Mouse (Mus musculus): ENCODE results near the gene Dynll1.
A peak's percentile ranks its signal among the peaks of the same experiment; 100 is the strongest.

Dynll1 gene

DNA sequence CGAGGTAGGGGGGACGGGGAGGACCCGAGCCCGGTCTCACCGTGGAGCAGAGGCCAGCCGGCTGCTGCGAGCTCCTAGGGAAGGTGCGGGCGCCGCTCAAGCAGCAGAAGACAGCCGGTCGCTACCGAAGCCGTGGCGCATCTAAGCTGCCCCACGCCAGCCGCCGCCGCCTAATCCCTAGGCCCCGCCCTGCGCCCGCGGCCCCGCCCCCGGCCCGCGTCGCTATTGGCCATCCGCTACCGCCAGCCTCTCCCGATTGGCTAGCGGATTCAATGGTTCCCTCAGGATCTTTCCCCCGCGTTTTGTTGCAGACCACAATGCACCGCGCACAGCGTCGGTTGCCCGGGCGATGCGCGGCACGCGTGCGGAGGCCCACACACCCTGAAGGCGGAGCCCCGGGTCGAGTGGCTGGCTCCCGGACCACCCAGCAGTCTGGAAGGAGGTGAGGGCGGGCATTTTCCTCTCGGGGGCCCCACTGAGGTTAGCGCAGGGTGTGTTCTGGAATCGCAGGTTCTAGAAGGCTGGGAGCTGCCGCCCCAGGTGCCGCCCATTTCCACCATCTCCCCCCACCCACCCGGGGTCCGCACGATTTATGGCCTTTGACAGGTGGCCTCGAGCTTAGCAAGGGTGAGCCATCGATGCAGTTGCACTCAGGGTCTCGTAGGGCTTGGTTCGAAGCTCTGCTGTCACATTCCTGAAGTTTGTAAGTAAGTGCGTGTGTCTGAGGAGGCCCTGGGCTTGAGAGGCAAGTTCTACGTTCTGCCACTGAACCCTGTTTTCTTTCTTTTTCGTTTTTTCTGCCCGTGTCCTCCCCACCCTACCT lies at the start of gene Dynll1:
TSS of gene Dynll1 (minus strand) at position 208 of the 823 bp plus-strand sequence.
- DNase-seq (ENCODE audit: low spot score in 2 of 2) = peak; percentile 100

DNA sequence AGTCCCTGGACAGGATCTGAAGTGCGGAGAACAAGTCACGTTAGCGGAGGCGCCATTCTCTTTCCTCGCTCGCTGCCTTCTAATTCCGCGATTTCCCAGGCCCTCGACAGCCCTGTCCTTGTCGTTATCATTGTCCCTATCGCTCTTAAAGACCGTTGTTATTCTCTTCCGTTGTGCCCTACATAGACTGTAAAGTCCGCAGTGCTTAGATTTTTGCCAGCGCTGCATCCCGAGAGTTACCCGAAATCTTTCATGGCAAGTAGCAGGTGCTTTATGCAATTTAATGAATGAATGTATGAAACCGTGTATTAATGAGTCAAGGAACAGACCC lies 48.4 kb upstream of the Dynll1 start:
- DNase-seq (ENCODE audit: low spot score in 2 of 2) = no peak

DNA sequence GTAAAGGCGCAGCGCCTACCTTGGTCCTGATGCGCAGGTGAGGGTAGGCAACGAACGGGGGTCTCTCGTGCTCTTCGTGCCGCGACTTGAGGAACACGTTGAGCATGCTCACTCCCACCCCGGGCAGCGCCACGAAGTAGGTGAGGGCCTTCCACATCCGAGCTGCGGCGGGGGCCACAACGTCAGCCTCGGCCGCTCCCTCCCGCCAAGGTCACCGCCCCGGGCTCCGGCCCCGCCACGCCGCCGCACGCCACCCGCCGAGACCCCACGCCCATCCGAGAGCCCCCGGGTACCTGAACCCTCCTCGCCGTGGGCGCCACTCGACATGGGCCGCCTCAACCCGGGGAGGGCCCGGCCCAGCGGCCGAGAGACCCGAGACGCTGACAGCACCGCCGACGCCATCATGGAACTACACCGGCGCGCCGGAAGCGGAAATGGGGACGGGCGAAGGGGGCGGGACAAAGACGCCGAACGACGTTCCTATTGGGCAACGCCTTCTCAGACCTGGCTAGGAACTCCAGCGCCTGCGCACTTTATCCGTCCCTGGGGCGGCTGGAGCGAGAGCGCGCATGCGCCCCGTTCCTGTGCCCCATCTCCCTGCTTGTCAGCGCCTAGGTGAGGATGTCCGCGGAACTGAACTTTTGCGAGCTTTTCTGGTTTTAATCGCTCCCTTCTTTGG lies 47.9 kb upstream of the Dynll1 start, which contains the start of gene Cox6a1:
TSS of gene Cox6a1 (minus strand) at position 436 of the 679 bp plus-strand sequence.
- peak; percentile 98 to 99 for DNase-seq (ENCODE audit: low spot score in 2 of 2)

DNA sequence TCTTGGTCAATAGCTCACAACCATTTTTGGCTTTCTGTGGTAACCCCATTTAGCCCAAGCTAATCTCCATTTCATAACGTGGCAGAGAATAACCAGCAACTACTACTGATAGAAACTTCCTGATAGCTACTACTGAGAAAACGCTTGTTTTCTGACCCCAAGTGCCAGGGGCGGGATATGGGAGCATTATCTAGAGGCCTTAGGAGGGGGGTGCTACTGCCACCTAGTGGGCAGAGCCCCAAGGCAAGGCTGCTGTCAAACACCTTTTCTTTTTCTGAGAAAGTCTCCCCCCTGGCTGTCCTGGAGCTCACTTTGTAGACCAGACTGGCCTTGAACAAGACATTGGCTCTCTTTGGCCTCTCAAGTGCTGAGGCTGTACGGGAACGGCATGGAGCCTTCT lies 46.8 kb upstream of the Dynll1 start:
- DNase-seq (ENCODE audit: low spot score in 2 of 2) = peak; percentile 72 to 76

DNA sequence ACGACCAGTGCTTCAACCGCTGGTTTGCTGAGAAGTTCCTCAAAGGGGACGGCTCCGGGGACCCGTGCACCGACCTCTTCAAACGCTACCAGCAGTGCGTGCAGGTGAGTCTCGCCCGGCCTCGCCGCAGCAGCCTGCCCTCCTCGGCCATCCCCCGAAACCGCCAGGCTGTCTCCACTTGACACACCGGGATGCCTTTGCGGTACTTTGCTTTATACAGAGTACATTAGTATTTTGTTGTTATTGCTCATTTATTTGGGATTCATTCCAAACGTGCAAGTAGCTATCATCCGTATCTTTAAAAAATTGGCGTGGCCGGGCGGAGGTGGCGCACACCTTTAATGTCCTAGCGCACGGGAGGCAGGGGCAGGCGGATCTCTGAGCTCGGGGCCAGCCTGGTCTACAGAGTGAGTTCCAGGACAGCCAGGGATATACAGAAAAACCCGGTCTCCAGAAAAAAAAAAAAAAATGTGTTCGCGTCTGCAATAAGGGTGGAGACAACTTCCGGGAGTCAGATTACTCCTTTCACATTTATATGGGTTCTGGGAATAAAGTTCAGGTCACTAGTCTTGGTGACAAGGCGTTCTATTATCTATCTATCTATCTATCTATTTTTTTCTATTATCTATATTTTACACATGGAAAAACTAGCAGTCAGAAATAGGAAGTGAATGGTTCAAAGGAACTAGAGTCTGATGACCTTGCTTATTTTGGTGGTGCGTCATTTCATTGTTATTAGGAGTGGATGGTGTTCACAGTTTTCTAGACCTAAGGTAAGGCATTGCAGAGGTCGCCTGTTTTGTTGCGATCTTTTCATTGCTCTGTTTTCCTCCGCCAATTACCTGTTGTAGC lies 40.7 kb upstream of the Dynll1 start:
- no peak for DNase-seq (ENCODE audit: low spot score in 2 of 2)

DNA sequence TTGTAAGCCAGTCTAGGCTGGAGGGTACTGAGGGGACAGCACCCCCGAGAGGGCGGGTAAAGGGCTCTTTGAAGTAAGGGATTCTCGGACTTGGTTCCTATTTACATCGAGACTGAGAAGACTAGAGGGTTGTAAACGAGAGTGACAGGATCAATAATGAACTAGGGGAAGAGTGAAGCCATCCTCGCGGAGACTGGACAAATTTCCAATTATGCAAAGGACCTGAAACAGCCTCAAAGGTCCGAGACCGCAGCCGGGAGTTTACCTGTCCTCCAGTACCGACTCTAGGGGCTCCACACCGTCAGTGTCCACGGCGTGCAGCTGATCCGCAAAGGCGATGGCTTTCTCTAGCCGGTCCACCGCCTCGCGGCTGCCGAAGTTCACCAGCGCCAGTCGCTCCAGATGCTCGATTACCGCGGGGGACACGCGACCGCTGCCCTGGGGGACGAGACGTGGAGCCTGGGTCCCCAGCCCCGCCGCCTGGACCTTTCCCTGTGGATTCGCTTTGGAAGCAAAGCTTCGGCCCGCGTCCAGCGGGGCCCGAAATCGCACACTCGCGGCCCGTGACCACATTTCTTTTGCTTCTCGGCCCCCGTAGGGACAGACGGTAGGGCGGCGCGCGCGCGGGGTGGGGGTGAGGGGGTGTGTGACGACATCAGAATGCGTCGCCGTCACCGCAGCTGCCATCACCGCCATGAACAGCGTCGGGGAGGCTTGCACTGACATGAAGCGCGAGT lies 39.9 kb upstream of the Dynll1 start, which contains the start of the genes Gatc and Triap1:
TSS of gene Gatc (minus strand) at position 602 of the 737 bp plus-strand sequence.
TSS of gene Triap1 (plus strand) at position 649 of the 737 bp plus-strand sequence.
- DNase-seq (ENCODE audit: low spot score in 2 of 2) = peak; percentile 90

DNA sequence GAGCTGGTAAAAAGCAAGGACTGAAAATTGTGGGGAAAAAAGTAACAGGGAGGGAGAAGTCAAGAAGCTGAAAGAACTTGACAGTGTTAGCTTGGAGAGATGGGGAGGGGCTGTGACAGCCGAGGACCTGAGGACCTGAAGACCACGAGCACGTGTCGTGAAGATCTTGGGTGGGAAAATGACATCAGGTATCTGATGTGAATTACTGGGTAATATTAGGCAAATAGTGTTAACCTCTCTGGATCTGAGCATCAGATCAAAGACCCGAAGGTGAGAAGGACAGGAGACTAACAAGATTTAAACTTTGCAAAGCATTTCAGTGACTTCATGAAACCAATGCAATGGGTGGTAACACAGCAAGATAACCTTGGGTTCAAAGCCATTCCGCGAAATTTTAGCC lies 39.2 kb upstream of the Dynll1 start:
- DNase-seq (ENCODE audit: low spot score in 2 of 2) = no peak

DNA sequence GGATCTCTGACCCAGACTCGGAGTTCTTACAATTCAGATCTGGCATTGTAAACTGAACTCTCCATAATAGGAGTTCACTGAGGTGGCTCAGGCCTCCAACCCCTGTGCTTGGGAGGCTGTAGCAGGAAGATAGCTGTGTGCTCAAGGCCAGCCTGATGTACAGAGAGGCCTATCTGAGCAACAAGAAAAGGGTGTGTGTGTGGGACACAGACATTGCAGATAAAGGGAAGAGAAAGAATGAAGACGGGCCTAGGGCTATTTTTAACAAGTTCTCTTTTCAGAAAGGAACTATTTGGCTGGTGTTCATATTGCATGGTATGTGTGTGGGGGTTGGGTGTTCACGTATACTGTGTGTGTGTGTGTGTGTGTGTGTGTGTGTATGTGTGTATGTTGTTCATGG lies 32.8 kb upstream of the Dynll1 start:
- DNase-seq (ENCODE audit: low spot score in 2 of 2) = no peak

DNA sequence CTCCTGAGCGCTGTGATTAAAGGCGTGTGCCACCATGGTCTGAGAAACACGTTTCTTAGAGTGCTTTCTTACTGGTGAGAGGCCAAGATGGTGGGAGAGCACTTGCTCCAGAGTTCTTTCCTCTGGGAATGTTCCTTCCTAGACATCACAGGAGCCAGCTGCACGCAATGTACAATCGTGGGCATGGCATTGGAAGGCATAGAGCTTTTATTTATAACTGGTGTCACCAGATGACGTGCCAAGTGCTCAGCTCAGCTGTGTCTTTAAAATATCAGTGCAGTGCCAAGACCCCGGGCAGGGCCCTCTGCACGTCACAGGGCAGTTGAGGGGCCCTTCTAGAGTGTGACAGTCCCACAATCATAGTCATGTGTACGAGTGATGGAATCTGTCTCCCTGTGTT lies 30.2 kb upstream of the Dynll1 start:
- DNase-seq (ENCODE audit: low spot score in 2 of 2) = peak in 1 of 2 experiments; percentile 44

DNA sequence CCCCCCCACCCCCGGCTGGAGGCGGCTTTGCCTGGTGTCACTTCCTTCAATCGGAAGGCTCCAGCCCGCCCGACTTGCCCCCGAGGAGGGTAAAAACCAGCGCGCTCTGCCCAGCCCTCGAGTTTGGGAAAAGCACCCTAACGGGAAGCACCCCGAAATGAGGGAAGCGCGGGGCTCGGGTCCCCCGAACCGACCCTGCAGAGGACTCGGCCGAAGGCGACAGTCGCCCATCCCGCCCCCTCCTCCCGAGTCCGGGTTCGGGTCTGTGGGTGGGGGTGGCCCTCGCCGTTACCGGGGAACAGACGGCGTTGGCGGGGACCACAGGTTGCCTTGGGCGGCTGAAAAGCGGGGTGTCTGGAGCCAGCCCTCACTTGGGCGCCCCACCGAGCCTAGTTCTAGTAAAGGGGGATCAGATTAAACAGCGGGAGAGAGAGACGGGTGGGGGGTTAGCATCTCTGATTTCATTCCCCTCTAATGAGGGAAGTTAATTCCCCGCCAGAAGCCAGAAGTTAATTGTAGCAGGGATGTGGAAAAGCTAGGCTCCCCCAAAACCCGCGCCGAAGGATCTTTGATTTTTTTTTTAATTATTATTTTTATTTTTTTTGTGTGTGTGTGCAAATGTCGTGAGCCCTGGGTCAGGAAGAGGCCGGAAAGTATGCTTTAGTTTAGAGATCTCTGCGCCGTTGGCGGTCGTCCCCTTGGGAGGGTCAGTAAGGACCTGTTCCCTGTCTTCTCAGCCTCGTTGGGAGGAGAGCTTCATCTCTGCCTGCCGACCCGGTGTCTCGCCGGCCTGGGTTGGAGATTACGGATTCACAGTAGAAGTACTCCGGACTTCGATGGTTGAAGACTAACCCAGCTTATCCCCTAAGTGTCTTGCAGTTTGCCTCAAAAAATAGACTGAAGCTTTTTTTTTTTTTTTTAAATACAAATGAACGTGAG lies 27.1 kb upstream of the Dynll1 start:
- peak in 1 of 2 experiments; percentile 42 for DNase-seq (ENCODE audit: low spot score in 2 of 2)

DNA sequence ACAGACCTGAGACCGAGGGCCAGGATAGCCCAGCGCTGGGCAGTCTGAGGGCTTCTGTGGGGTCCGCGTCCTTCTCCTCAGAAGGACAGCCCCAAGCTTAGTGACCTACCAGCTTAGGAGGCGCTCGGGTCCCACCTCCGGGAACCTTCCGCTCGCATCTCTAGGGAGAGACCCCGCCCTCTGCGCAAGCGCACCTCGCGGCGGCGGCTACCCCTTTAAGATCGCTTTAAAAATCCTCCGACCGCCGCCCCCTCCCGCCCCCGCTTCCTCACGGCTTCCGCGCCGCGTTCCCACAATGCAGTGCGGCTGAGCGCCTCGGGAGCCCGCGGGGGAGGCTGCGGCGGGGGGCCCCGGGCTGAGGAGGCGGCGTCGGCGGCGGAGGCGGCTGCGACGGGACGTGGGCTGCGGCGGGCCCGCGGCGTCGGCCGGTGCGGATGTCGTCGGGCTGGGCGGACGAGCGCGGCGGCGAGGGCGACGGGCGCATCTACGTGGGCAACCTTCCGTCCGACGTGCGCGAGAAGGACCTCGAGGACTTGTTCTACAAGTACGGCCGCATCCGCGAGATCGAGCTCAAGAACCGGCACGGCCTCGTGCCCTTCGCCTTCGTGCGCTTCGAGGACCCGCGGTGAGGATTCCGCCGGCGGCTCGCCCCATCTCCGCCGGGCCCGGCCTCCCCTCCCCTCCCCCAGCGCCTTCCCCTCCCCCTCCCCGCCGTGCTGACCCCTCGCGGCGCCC lies 26.2 kb upstream of the Dynll1 start, which contains the start of gene Srsf9:
TSS of gene Srsf9 (plus strand) at position 303 of the 735 bp plus-strand sequence.
- peak; percentile 96 for DNase-seq (ENCODE audit: low spot score in 2 of 2)

DNA sequence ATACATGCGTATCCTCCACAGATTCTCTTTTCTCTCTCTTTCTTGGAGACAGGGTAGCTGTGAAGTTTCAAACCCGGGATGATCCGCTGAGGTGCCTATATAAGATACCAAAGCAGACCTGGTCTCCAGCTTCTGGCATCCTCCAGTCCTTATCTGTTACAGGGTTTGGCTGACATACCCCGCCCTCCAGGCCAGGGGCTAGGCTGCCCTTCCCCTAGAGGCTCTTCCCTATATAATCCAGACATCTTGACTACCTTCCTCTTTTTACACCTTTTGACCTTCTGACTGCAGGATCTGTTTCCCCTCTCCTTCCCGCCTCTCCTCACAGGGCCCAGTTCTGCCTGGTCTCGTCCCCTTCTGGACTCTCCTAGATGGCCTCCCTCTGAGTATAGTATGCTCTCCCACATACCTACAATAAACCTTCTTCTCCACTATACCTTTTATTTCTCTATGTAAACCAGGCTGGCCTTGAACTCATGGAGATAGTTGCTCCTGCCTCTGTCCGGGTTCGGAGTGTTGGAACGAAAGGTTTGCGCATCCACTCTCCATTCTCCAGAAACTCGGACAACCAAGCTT lies 25.5 kb upstream of the Dynll1 start:
- DNase-seq (ENCODE audit: low spot score in 2 of 2) = no peak

DNA sequence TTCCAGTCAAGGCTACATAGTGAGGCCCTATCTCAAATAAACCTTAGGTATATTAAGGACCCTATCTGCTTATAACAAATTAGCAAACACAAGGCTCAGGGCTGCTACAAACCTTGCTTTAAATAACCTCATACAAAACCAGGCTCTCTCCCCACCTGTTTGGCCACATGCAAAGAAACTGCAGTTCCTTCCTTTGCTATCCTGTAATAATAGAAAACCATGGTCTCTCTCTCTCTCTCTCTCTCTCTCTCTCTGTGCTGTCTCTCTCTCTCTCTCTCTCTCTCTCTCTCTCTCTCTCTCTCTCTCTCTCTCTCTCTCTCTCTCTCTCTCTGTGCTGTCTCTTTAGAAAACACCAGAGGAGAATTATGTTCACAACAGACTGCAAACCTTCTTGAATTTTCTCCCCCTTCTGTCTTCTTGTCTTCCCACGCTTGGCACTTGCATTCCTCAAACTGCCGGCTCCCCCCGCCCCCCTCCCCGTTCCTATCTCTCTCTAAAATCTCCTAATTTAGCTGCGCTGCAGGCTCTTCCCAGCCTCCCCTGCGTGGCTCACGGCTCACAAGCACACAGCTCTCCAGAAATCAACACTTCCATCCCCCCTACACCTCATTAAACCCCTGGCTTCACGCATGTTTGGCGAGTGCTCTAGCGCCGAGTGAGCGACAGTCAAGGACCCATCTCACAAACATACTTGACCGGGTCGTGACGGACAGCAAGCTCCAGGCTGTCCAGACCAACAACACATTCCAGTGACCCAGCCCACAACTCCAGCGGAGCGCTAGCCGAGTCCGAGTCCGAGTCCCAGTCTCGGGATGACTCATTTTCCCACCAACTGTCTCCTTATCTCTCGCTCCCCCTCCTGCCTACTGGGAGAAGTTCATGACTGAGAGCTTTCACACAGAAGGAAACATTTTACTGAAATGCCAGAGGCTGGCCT lies 18.5 kb upstream of the Dynll1 start:
- peak; percentile 86 to 87 for DNase-seq (ENCODE audit: low spot score in 2 of 2)

DNA sequence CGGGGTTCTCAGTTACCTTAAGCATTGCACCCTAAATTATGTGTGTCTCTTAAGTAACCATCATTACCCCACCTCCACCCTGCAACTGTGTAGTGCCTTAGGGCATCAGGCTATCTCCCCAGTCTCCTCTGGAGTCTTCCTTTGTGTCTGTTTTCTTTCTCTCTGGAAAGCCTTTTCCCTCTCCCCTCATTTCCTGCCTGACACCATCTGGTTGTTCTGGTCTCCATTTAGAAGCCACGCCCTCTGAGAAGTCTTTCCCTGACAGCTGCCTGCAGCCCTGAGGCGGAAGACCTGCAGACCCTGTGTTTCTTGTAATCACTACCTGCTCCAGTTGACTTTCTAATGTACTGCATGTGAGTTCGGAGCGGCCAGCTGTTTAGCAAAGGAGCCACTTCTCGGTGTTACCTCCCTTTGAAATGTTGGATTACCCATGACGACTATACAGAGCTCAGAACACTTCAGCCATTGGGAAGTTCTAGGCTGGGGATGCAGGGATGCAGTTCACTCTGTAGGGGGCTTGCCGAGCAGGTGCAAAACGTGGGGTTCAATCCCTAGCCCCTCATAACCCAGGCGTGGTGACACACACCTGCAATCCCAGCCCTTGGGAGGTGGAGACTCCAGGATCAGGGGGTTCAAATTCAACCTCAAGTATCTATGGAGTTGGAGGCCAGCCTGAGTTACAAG lies 17.0 kb upstream of the Dynll1 start:
- no peak for DNase-seq (ENCODE audit: low spot score in 2 of 2)

DNA sequence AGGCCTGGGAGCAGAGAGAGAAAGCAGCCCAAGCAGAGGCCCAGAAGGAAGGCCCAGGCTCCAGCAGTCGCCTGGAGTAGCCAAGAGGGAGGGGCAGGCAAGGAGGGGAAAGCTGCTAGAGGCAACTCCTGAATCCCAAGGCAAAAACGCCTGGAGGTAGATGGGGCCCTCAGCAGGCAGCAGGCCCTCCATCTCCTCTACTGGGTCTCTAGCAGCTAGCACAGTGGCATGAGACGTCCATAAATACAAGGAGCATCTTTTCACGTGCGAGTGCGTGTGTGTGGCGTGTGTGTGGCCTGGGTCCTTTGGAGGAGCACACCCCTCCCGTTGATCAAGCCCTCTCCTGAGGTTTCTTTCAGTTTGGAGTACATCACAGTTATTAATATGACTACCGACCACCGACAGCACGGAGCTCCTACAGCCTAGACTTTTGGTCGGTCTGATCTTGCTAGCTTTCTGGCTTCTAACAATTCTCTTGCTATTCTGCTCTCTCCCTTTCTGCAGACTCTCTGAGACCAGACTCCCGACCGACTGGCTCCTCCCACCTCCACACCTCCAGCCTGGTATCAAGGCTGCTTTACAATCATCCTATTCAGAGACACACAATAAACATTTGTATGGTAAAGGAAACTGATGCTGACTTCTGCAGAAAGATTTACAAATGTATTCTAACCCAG lies 16.3 kb upstream of the Dynll1 start:
- DNase-seq (ENCODE audit: low spot score in 2 of 2) = no peak

DNA sequence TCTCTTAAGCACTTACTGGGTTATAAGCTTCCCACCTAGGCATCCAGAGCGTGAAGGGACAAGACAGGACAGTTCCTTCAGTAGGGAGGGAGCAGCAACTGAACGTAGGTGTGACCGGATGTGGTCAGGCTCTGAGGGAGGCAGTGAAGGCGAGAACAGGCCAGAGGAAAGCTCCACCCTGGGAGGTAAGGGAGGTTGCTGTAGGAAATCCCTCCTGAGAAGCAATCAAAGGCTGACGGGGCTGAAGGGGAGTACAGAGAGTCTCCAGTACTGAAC lies 12.8 kb upstream of the Dynll1 start:
- DNase-seq (ENCODE audit: low spot score in 2 of 2) = no peak

All from frontal cortex, postnatal 36 days (tissue).